Mouse (Mus musculus) heart, embryonic 14.5 days (tissue): ENCODE data around the gene Rnf24. TPM values are rescaled to one million over a fixed set of nuclear protein-coding genes. Genes with fewer than 3 reads are reported as not detected.
A peak's percentile ranks its signal among the peaks of the same experiment; 100 is the strongest.

Experiments
- ATAC-seq: fragments of 200-750 bp; cut with Nextera tagmentation; 2 replicates; pipeline ENCODE4 v1.8.0; 2017; ENCODE audit warnings: low read depth, moderate TSS enrichment; ENCODE audit not compliant: insufficient number of reproducible peaks, insufficient read depth, low FRiP score
- H3K27ac ChIP-seq, 2 experiments: fragments of 200-500 bp in 1 of 2; fragments of 300-500 bp in 1 of 2; sonication (generic) in 1 of 2; replicated peaks in 1 of 2; 2 replicates each; pipeline ENCODE4 v1.5.1; 2012 to 2014; ENCODE audit warnings: low read depth in 2 of 2, low read length in 2 of 2, control low read depth in 1 of 2, mild to moderate bottlenecking in 1 of 2, mixed read lengths in 1 of 2; ENCODE audit not compliant: control insufficient read depth in 1 of 2, insufficient read depth in 1 of 2
- H3K27me3 ChIP-seq: fragments of 300-500 bp; sonication (generic); 2 replicates; pipeline ENCODE4 v1.6.1; 2014; ENCODE audit warnings: mild to moderate bottlenecking, low read length, control low read depth; ENCODE audit not compliant: control insufficient read depth, insufficient read depth
- H3K36me3 ChIP-seq: fragments of 300-500 bp; sonication (generic); 2 replicates; pipeline ENCODE4 v1.6.1; 2014; ENCODE audit warnings: mild to moderate bottlenecking, control low read depth, low read length, mixed read lengths; ENCODE audit not compliant: control insufficient read depth, insufficient read depth
- H3K4me1 ChIP-seq, 2 experiments: fragments of 200-500 bp in 1 of 2; fragments of 300-500 bp in 1 of 2; sonication (generic) in 1 of 2; 2 replicates each; pipeline ENCODE4 v1.6.1; 2012 to 2014; ENCODE audit warnings: low read length in 2 of 2, control low read depth in 1 of 2, mixed read lengths in 1 of 2; ENCODE audit not compliant: control insufficient read depth in 2 of 2, insufficient read depth in 2 of 2
- H3K4me2 ChIP-seq: fragments of 300-500 bp; sonication (generic); 2 replicates; pipeline ENCODE4 v1.6.1; 2014; ENCODE audit warnings: mild to moderate bottlenecking, low read length
- H3K4me3 ChIP-seq, 2 experiments: fragments of 200-500 bp in 1 of 2; fragments of 300-500 bp in 1 of 2; sonication (generic) in 1 of 2; 2 replicates each; pipeline ENCODE4 v1.5.1; 2012 to 2014; ENCODE audit warnings: low read length in 2 of 2, mild to moderate bottlenecking in 2 of 2, control low read depth in 1 of 2, low read depth in 1 of 2, moderate library complexity in 1 of 2; ENCODE audit not compliant: control insufficient read depth in 1 of 2, insufficient read depth in 1 of 2
- H3K9ac ChIP-seq: fragments of 300-500 bp; sonication (generic); 2 replicates; pipeline ENCODE4 v1.6.1; 2014; ENCODE audit warnings: mild to moderate bottlenecking, low read length
- H3K9me3 ChIP-seq: fragments of 300-500 bp; sonication (generic); 2 replicates; pipeline ENCODE4 v1.6.1; 2016; ENCODE audit warnings: low read length, control low read depth; ENCODE audit not compliant: control insufficient read depth
- WGBS: fragments of 180-500 bp; shearing (Covaris S2); extraction: QIAGEN DNeasy Blood & Tissue Kit; methylation state at CpG from one replicate; pipeline ENCODE4 v1.1.7; 2014; 5-methylcytosine and 5-hydroxymethylcytosine counted together
- polyA plus RNA-seq: library from polyadenylated mRNA; unstranded; fragments of >200 nt; fragmentation: Nextera tagmentation; extraction: Ambion mirVana; gene quantifications from 2 replicates; pipeline ENCODE4 v1.2.1, GENCODE M21; 2014

Rnf24 gene
- polyA plus RNA-seq, 1 experiment from 2014 or later = 2.0 TPM

DNA sequence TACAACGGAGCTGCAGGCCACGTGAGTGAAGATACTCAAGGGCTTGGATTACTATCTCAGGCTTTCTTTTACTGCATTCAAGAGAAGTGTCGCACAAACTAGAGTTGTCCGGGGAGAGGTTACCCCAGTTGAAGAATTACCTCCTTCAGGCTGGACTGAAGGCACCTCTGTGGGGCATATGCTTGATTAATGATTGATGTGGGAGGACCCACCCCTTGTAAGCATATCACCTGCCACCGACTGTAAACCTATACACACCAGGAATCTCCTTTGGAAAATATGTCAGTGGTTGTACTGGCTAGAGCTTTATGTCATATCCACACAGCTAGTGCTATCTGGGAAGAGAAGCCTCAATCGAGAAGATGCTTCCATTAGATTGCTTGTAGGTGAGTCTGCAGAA is 1.4 kb upstream of the Rnf24 start:
- Histone ChIP-seq H3K27me3 (no peaks in the 10 kb centered on the region), H3K9ac (no peak overlapping the region), H3K36me3 (no peaks in the 10 kb centered on the region), H3K9me3 (no peaks in the 10 kb centered on the region), H3K4me1 (peaks cover 2 to 13% of the 10 kb centered on the region in 2 experiments; a peak in 3 of 4 replicates), H3K4me2 (no peak overlapping the region), H3K27ac (no peak overlapping the region), H3K4me3 (no peak overlapping the region)
- WGBS = 54% methylated on average over 6 of the region's 6 CpGs
- no peak for ATAC-seq

DNA sequence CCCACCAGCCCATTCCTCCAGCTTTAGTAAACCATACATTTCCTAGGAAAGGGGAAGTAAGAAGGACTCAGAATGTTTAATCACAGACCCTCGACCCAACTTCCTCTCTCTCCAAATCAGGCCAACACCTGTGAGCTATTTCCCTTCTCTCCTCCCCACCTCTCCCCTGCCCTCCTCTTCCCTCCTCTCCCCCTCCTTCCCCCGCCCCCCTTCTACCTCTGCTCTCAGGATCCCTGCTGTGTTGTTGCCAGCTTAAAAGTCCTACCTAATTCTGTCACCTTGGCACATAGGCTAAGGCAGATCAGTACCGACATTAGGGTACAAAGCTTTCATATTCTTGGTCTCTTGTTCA is 848 bp upstream of the Rnf24 start:
- no peak overlapping the region for H3K27ac ChIP-seq
- H3K9me3 ChIP-seq = no peaks in the 10 kb centered on the region
- WGBS = 18% methylated on average over 3 of the region's 3 CpGs
- H3K36me3 ChIP-seq = no peaks in the 10 kb centered on the region
- no peaks in the 10 kb centered on the region for H3K27me3 ChIP-seq
- 0 out of 4 replicates have a peak overlapping the region, but pooled peaks of 1 of the 2 experiments have one; percentile 83 for H3K4me3 ChIP-seq
- H3K4me1 ChIP-seq = peaks cover 2 to 13% of the 10 kb centered on the region in 2 experiments; a peak in 3 of 4 replicates
- peak overlapping the region; percentile 88 for H3K9ac ChIP-seq
- peak overlapping the region; percentile 81 for H3K4me2 ChIP-seq
- ATAC-seq = no peak

DNA sequence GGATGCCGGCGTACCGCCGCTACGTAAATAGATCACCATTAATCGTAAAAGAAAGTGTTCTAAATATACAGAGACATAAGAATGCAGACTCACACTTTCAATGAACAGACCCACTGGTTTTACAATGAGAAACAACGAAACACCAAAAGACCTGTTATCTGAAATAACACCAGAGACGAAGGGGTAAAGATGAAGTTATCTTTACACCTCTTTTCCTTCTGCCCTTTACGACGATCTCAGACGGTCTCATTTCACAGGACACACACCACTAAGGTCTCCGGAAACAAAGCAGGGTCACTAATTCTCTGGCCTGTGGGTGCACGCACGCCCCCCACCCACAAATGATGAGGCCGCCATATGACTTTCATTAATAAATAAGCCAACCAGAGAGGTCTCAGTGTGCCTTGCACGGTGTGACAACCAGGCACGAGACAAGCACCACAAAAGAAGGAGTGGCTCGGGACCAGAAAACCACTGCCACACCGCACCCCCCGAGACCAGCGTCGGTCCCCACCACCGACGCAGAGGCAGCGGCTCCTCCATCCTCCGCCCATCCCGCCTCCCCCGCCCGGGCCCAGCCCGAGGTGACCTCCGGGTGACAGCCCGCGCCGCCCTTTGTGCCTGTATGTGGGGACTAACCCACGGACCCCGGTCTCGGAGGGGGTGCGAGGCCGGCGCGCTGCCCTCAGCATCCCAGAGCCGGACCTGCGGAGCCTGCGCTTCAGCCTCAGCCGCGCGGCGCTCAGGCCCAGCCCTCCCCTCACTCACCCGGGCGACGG is 535 bp downstream of the Rnf24 start:
- H3K27me3 ChIP-seq = no peaks in the 10 kb centered on the region
- H3K4me3 ChIP-seq = peak overlapping the region; percentile 77 to 83
- whole genome bisulfite sequencing = under 1% methylated on average over 46 of the region's 51 CpGs
- H3K4me1 ChIP-seq = peaks cover 2 to 13% of the 10 kb centered on the region in 2 experiments; a peak in 3 of 4 replicates
- H3K9me3 ChIP-seq = no peaks in the 10 kb centered on the region
- H3K36me3 ChIP-seq = no peaks in the 10 kb centered on the region
- H3K27ac ChIP-seq = peak overlapping the region; percentile 42 to 84; a peak in 2 of 4 replicates
- ATAC-seq = no peak; the same call in none of the 2 replicates
- H3K4me2 ChIP-seq = peak overlapping the region; percentile 81
- H3K9ac ChIP-seq = peak overlapping the region; percentile 88

DNA sequence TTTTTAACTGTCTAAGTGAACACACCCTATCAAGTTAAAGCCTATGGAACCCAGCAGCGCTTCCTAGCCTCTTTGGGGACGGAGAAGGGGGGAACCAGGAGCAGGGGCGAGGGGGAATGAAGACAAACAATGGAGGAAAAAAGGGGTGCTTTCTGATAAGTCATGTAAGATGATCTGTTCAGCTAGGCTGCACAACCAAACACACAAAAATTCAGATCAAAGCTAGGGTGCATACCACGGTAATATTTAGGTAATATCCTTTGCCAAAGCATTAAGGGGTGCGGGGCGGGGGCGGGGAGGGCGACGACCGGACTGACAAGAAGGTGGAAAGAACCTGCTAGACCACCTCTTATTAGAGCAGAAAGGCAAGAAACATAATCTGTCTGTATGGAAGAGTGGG is 1.2 kb downstream of the Rnf24 start:
- no peak for ATAC-seq
- no peaks in the 10 kb centered on the region for H3K36me3 ChIP-seq
- no peak overlapping the region for H3K27ac ChIP-seq
- peak overlapping the region; percentile 81 for H3K4me2 ChIP-seq
- peaks cover 2 to 13% of the 10 kb centered on the region in 2 experiments; a peak in 3 of 4 replicates for H3K4me1 ChIP-seq
- peak overlapping the region; percentile 88 for H3K9ac ChIP-seq
- WGBS = 25% methylated on average over 10 of the region's 10 CpGs
- H3K4me3 ChIP-seq = peak overlapping the region in 1 of 2 experiments; percentile 83; a peak in 3 of 4 replicates
- H3K9me3 ChIP-seq = no peaks in the 10 kb centered on the region
- H3K27me3 ChIP-seq = no peaks in the 10 kb centered on the region

DNA sequence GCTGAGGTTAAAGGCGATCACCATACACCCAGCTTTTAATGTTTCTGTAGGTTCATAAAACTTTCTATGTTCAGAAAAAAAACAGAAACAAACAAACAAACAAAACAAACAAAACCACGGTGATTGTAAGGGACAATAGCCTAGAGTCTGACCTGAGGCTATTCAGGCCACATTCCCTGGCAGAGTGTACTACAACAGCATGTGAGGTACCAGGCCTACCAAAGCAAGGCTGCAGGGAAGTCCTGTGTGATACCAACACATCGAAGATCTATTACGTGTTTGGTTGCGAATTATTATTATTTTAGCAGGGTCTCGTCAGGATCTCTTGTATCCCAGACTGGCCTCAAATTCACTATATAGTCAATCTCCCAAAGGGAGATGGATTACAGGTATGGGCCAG is 2.4 kb downstream of the Rnf24 start:
- WGBS = 90% methylated on average over 6 of the region's 6 CpGs
- no peak for ATAC-seq

DNA sequence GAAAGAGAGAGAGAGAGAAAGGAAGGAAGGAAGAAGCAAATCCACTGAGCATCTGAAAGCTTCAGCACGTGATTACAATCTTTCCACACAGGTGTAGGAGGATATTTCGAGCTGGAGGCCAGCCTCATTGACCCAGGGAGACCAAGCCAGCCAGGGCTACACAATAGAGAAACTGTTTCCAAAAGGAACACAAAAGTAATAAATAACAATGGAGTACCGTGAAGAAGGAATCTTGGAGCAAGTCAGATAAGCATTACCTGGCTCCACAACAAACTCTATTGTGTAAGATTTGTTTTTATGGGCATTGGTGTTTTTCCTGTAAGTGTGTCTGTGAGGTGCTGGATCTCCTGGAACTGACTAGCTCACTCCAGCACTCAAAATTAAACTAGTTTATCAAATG is 7.1 kb downstream of the Rnf24 start:
- Histone ChIP-seq H3K4me1 (no peaks in the 10 kb centered on the region), H3K4me3 (no peak overlapping the region), H3K9ac (no peak overlapping the region), H3K36me3 (no peaks in the 10 kb centered on the region), H3K4me2 (no peak overlapping the region), H3K27me3 (no peaks in the 10 kb centered on the region), H3K27ac (no peak overlapping the region), H3K9me3 (peaks cover 3% of the 10 kb centered on the region; the same call in 1 of the 2 replicates)
- 56% methylated on average over 3 of the region's 3 CpGs for WGBS
- ATAC-seq = no peak

More for the DNA sequence above, 2.4 kb downstream of the Rnf24 start:
- Histone ChIP-seq H3K4me1 (peaks cover 0 to 5% of the 10 kb centered on the region in 2 experiments; a peak in 2 of 4 replicates), H3K4me3 (no peak overlapping the region), H3K36me3 (no peaks in the 10 kb centered on the region), H3K27ac (no peak overlapping the region), H3K27me3 (no peaks in the 10 kb centered on the region), H3K9me3 (no peaks in the 10 kb centered on the region), H3K4me2 (no peak overlapping the region), H3K9ac (no peak overlapping the region)

DNA sequence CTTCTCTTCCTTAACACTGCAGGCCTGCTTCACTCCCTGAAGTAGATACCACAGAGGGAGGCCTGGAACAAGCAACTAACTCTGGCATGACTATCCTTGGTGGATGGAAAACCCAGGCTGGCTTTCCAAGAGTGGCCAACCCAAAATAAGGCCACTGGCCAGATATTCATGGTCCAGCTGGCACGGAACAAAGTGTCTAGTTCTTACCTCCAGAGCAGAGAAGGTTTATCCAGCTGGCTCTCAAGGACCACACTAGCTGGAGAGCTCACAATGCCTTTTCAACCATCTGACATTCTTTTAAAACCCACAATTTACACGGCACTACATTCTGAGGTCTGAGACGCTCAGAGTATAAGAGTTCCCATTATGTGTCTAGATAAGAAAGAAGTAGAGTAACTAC is 8.2 kb downstream of the Rnf24 start:
- ATAC-seq = no peak
- no peak overlapping the region for H3K27ac ChIP-seq
- 73% methylated on average over 3 of the region's 3 CpGs for WGBS
- no peaks in the 10 kb centered on the region for H3K27me3 ChIP-seq
- no peak overlapping the region for H3K4me2 ChIP-seq
- H3K4me1 ChIP-seq = no peaks in the 10 kb centered on the region
- no peaks in the 10 kb centered on the region for H3K36me3 ChIP-seq
- H3K4me3 ChIP-seq = no peak overlapping the region
- peaks cover 3% of the 10 kb centered on the region; the same call in 1 of the 2 replicates for H3K9me3 ChIP-seq
- no peak overlapping the region for H3K9ac ChIP-seq
